Mouse (Mus musculus) central nervous system, embryonic 18 days (tissue): ENCODE data around the gene Tmem123. TPM values are rescaled to one million over a fixed set of nuclear protein-coding genes. Genes with fewer than 3 reads are reported as not detected.

ENCODE experiments used
- polyA plus RNA-seq: library from polyadenylated mRNA; depleted of rRNA; stranded (reverse); fragments of >200 nt; gene quantifications from 2 replicates; pipeline ENCODE4 v1.2.3, GENCODE M21; 2012; rRNA removed

The Tmem123 gene
- polyA plus RNA-seq, result 17.6 and 18.1 TPM in 2 replicates

GRCm38 (mm10) chr9:7763614-7764300 lies at the start of gene Tmem123:
Gene Tmem123, plus strand, starts transcription at chr9:7764041.

GRCm38 (mm10) chr9:7836905-7837805 lies 73.3 kb downstream of the Tmem123 start, which contains the start of gene Birc2:
Gene Birc2, minus strand, starts transcription at chr9:7837064.

Other genes starting within 250 kb of the Tmem123 start
- 0.08 and 0.24 TPM in 2 replicates for gene Mmp8, start 205.6 kb upstream of the Tmem123 start, polyA plus RNA-seq
- not detected in 2 replicates for gene Mmp27, start 192.6 kb upstream of the Tmem123 start, polyA plus RNA-seq
- not detected in 2 replicates for gene Mmp20, start 135.8 kb upstream of the Tmem123 start, polyA plus RNA-seq
- gene Mmp7, start 72.0 kb upstream of the Tmem123 start, polyA plus RNA-seq, result 0.14 TPM in 1 of 2 replicates, not detected in the other
- 36.3 and 38.5 TPM in 2 replicates for gene Birc2, start 73.0 kb downstream of the Tmem123 start, polyA plus RNA-seq
- gene Birc3, start 109.1 kb downstream of the Tmem123 start, polyA plus RNA-seq, result 1.8 and 2.0 TPM in 2 replicates
- gene Yap1, start 240.6 kb downstream of the Tmem123 start, polyA plus RNA-seq, result 7.2 and 8.2 TPM in 2 replicates